Mouse (Mus musculus) layer of hippocampus, adult 8-10 months (tissue): Measurements from ENCODE around the gene Tmc8. TPM values are rescaled to one million over a fixed set of nuclear protein-coding genes. Genes with fewer than 3 reads are reported as not detected.
A peak's percentile ranks its signal among the peaks of the same experiment; 100 is the strongest.

Experiments
- DNase-seq, 2 experiments: peaks; one replicate each; pipeline ENCODE4 v3.0.0; 2022; ENCODE audit warnings: low spot score in 2 of 2
- total RNA-seq, 4 experiments: library from RNA; stranded (reverse); gene quantifications; 2 replicates each; pipeline ENCODE4 v1.2.4; 2022

Gene Tmc8
- 1 to 10 TPM in 2 of 4 experiments, under 1 TPM in 2; 0.52 to 1.5 (median 0.85) TPM for total RNA-seq

DNA sequence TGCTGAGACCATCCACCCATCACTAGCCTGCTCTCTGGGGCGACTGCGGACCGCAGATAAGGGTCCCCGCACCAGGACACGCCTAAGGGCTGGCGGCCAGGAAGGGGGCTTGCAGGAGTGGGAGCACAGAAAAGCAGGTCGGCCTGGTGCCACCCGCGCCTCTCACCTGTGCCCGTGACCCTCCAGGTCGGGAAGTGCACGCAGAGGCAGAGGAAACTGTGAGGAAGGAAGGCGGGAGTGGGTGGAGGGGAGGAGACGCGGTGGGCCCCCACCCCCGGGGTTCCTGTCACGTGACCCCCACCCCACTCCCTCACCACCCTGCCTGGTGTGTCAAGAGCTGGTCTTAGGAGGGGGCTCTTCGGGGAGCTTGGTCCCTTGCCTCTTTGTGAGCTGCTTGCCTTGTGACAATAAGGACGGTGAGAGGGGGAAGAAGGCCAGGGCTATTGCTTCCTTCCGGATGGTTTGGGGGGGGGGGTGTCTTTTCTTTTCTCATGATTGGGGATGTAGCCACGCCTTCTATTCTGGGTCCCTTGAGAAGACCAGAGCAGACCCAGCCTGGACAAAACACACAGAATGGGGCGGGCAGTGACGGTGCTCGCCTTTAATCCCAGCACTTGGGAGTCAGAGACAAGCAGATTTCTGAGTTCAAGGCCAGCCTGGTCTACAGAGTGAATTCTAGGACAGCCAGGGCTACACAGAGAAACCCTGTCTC lies at the start of gene Tmc8, which contains the start of gene Tmc6:
TSS of gene Tmc8 (plus strand) at position 84 of the 712 bp plus-strand sequence.
TSS of gene Tmc6 (minus strand) at position 206 of the 712 bp plus-strand sequence.
- DNase-seq, result no peak

DNA sequence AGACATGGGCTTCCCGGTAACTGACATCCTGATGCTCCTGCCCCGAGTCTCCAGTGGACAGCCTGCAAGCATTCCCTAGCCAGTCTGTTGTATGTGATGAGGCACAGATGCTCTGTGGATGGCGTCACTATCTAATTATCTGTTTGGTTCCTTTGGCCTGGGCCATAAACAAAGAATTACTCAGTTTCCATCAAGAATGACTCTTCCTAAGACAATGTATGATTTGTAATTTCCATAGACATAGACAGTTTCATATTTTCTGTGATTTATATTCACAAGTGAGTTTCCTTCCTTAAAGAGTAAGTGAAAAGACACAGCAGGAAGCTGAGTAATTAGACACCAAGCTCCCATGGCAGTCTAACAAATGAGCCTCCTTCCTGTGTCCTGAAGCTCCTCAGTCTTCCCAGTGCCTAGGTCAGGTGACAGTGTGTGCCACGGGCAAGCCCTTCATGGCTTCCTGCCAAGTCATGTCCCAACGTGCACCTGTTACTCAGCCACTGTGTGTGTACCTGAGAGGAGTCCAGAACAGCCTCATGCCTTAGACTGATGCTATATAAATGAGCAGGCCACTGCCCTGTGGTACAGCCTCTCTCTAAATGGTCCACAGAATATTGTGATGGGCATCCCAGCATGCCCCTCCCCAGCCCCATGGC lies 45.7 kb upstream of the Tmc8 start:
- DNase-seq, result no peak

DNA sequence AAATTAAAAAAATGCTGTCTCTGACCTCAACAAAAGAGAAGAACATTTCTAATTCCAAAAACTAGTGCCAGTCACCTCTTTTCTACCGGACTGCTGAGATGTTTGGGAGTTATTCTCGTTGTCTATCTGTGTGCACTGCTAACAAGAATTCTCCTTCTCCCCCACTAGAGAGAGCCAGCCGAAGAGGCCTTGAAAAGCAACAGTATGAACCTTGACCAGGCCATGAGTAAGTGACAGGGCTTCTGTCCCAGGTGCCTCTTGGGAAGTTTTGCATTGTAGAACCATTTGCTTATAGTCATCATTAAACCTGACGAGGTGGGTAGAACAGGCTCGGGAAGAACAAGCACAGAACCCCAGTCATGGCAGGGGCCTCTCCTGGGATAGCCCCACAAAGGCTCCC lies 43.8 kb upstream of the Tmc8 start:
- DNase-seq, result no peak

DNA sequence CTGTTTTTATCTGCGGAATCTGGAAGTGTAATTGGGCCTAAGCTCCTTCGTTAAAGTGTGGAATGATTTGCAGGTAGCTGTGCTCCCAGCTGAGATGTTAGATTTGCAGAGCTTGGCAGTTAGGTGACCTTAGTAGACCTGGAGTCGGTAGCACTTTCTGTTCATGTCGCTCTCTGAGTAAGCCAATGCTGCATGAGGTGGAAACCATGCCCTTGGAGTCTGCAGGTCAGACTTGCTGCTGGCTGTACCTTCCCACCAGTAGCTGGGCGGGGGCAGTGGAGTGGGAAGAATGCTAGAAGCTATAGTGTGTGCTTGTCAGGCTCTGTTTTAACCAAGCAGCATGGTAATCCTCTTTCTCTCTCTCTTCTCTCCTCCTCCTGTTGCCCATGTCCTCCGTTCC lies 40.7 kb upstream of the Tmc8 start:
- no peak for DNase-seq

DNA sequence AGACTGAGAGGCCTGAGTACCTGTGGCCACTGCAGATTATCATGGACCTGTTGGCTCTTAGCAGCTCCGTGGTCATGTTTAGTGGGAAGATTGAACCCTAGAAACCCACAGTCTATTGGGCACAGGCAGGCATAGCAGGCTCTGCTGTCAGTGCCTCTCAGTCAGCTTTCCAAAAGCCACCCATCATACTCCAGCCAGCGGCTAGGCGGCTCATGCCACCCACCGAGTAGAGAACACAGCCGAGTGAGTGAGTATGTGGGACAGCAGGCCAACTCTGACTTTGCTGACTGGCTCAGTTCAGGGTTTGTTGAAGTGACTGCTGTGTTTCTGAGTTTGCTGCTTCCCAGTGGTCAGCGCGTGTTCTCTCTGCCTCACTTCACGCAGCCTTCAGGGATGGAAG lies 39.6 kb upstream of the Tmc8 start:
- no peak for DNase-seq

DNA sequence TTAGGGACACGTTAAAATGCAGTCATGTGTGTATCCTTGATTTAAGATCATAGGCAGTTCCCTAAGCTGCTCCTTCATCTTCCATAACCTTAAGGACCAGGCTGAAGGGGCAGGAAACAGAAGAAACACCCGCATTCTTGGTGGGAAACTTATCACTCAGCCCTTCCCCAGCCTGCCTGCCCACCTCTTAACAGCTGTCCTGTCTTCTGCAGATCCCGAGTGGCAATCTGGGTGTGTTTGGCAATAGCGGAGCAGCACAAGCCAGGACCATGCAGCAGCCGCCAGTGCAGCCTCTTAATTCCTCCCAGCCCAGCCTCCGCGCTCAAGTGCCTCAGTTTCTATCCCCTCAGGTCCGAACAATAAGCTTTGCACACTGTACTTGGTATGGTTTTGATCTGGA lies 39.2 kb upstream of the Tmc8 start:
- DNase-seq, result no peak

DNA sequence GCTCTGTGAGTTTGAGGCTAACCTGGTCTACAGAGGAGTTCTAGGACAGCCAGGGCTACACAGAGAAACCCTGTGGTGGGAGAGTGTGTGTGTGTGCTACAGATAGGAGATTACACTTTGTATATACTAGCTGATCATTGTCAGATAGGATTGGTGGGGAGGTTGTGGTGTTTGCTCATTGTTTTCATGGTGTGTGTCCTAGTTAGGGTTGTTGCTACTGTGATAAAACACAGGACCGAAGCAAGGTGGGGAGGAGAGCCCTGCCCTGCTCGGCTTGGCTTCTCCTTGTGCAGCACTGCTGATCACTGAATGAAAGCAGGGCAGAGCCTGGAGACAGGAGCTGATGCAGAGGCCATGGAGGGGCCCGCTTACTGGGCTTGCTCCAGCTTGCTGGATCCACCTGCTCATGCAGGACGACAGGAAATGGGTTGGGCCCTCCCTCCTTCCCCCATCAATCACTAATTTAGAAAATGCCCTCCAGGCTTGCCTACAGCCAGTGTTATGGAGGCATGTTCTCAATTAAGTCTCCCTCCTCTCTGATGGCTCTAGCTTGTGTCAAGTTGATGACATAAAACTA lies 38.3 kb upstream of the Tmc8 start:
- DNase-seq, result no peak

DNA sequence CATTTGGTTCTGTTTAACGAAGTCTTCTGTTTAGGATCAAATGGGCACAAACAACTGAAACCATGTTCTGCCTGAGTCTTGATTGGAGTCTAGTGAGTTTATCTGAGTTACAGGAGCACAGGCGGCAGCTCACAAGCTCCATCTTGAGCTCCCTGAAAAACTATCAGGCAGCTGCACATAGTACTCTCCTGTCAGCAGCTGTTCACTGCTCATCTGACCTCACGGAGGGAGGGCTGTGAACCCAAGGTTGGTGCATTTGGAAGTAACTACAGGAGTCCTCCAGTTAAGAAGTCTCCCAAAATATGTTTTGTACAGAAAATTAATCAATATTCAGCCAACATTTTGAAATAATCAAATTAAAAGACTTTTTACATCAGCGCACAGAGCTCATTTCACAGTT lies 33.2 kb upstream of the Tmc8 start:
- no peak for DNase-seq

DNA sequence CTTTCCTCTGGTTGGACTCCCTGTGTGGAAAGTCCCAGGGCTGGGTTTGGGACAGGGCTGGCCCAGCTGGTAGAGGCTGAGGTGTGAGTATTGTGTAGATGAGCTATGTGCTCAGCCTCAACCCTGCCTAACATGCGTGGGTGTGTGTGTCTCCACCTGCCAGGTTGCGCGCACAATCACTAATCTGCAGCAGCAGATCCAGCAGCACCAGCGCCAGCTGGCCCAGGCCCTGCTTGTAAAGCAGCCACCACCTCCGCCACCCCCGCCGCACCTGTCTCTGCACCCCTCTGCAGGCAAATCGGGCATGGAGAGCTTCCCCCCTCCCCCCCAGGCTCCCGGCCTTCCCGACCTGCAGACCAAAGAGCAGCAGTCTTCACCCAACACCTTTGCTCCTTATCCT lies 32.5 kb upstream of the Tmc8 start:
- peak; percentile 86 to 89 for DNase-seq

DNA sequence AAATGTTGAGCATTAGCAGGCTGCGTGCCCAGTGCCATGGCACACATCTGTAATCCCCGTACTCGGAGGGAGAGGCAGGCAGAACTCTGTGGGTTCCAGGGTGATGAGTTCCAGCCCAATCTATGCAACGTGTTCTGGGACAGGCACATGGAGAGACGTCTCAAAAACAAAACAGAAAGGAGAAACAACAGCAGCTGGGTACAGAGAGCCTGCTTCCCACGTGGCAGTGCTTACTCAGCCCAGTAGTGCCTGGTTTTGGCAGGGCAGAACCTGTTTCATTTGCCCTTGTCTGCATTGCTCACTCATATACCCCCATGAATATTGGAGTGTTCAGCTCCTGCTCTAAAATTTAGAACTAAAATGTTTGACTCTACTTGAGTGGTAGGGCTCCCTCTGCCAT lies 30.3 kb upstream of the Tmc8 start:
- no peak for DNase-seq

DNA sequence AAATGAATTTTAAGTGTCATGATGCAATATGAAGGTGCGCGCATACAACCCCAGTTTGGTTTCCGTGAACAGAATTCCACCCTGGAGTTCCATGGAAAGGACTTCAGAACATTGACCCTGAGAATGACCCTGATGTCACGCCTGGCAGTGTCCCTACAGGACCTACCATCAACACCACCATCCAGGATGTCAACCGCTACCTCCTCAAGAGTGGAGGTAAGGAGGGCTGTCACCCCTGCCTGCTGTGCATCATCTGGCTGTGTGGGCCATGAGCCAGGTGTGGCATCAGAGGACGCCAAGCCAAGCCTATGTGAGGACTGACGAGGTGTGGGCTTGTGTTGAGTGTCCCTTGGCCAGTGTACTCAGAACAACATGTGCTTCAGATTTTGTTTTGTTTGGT lies 26.0 kb upstream of the Tmc8 start:
- no peak for DNase-seq

DNA sequence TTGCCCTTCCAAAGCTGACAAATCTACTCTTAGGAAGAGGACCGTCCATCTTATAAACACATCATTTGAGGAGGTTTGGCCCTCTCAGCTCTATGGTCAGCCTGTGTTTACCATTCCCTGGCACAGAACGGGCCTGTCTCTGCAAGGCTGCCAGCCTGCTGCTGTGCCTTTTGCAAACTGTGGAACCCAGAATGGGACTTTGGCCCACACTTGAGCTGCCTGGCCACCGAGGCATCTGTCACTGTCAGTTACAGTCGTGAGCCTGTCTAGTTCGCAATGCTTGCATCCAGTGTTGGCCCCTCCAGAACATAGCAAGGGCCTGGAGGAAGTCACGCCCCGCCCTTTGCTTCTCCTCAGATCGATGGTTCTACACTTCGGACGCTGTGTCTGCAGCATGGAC lies 22.6 kb upstream of the Tmc8 start:
- no peak for DNase-seq

DNA sequence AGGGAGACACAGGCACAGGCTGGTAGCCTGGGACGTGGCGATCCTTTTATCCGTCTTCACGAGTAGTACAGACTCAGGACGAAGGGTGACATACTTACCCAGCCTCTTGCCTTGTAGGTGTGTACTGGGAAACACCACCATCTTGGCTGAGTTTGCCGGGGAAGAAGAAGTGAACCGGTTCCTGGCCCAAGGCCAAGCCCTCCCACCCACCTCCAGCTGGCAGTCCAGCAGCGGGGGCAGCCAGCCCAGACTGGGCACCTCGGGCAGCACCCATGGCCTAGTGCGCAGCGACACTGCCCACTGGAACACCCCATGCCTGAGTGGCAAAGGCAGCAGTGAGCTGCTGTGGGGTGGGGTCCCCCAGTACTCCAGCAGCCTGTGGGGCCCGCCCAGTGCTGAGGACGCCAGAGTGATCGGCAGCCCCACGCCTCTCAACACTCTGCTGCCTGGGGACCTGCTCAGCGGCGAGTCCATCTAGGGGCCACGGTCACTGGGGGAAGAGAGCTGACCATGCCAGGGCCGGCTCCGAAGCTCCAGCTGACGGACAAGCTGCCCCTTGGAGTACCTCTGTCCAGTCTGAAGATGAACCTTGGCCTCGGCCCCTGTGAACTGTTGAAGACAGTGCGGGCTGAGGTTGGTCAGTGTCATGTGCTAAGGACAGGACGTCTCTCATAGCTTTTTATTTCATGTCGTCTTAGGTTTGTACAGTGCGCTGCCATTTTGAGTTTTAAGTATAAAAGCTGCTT lies 21.3 kb upstream of the Tmc8 start:
- no peak for DNase-seq

DNA sequence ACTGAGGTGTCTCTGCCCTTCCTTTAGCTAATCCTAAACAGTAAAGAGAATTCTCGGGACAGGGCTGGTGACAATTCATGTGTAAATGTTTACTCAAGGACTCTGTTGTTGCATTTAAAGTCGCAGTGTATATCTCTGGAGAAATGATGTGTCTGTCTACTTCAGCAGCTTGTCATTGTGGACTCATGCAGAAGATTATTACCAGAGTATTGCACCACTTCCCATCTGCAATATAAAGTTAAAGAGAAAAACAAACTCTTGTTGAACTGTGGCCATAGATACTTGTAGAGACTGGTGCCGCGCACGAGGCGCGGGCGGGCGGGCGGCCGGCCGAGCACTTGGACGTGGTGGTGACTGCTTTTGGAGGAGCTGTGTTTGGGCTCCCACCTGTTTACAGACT lies 20.1 kb upstream of the Tmc8 start:
- no peak for DNase-seq

DNA sequence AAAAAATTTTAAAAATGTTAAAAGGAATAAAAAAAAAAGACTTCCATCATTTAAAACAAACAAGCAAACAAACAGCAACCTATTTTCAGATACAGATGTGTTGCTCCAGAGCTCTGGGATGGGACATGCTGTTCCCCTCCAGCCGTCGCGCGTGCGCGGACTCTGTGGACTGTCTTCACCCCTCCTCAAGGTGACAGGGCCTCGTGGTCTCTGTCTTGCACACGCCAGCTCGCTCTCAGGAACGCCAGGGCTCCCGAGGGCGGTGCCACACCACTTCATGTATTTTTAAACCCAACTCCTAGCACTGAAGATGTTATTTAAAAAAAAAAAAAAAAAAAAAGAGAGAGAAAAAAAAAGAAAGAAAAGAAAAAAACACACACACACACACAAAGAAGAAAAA lies 19.6 kb upstream of the Tmc8 start:
- DNase-seq, result no peak

DNA sequence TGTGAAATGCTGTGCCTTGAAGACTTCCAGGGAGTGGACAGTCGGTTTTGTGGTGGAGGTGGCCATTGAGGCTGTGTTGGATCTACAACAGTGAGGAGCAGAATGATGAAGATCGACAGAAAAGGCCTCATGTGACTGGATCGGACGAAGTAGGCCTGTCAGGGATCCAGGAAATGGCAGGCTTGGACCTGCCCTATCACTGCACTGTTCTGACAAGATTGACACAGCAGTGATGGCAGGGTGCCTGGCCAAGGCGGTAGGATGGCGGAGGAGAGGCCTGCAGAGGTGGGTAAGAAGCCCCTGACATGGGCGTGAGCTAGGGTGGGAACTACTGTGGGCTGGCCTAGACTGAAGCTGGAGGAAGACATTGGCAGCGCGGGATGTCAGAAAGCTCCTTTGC lies 17.6 kb upstream of the Tmc8 start:
- no peak for DNase-seq

DNA sequence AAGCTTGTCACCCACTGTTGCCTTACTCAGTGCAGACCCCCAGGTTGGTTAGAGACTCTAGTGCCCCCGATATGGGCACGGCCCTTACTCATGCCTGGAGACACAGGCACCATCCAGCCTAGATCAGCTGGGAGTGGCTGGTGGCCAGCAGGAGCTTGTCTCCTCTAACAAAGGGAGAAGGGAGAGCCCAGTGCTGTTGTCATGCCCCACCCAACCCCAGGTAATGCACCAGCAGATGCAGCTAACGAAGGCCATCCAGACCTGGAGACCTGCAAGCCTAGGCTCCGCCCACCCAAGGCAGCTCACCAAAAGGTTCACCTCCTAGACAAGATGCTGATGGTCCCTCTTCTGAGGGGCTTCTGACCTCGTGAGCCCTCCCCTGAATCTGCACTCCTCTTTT lies 16.5 kb upstream of the Tmc8 start:
- no peak for DNase-seq

DNA sequence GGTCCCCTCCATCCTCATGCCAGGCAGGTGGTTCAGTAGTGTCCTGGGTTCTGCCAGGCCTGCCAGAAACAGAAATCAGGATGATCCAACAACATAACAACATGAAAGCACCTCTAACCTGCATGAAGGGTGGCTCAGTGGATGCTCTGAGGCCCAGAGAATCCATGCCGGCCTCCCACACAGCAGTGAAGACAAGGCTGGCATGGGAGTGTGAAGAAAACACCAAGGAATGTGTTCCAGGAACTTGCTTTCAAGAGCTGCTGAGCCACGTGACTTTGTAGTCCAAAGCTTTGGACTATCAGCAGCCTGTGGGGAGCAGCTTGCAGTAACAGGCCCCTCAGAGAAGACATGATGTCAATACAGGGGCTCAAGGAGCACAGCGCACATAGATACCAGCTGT lies 15.6 kb upstream of the Tmc8 start:
- no peak for DNase-seq

DNA sequence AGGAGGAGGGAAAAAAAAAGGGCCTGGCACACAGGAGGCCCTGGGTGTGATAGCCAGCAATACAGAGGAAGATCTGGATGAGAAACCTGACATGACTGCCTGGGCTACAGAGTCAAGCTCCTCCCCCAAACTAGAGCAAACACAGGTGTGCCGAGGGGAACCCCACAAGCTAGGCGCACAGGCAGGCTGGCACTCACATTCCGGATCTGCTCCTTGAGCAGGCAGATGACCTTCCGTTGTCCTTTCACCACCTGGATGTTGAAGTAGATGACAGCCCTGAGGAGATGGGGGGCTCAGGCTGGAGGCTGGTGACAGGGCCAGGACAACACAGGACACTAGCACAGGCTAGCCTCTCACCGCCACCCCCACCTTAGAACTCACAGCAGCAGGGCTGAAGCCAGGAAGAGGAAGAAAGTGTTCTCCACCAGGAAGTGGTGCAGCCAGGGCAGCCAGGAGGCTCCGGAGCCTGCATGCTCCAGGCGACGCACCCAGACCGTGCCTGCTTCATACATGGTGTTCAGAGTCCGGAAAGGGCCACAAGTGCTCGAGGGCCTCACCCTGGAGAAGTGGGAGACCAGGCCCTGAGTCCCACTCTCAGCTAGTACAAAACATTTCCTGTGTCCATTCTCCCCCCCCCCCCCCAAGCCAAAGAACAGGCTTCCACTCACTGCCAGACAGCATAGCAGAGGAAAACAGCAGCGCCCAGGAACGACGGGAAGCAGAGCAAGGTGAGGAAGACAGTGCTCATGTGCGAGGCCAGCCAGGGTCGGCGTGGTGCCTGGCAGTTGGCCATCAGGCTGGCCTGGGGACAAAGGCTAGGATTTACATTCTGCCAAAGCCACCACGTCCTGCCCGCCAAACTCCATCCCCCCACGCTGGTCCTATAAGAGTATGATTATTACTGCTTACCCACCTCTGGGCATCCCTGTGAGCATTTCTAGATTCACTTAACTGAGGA lies 12.9 kb upstream of the Tmc8 start:
- DNase-seq, result no peak

DNA sequence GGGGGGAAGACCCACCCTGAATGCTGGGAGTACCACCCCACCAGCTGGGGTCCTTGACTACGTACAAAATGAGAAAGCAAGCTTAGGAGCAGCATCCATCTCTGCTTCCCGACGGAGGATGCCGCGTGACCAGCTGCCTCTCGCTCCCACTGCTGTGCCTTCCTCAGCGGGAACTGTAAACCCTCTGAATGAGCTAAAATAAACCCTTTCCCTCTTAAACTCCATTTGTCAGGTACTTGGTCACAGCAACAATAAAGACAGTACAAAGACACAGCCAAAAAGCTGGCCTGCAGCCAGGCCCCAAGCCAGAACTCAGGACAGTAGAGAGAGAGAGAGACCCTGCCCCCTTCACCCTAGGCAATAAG lies 12.2 kb upstream of the Tmc8 start:
- DNase-seq, result no peak

DNA sequence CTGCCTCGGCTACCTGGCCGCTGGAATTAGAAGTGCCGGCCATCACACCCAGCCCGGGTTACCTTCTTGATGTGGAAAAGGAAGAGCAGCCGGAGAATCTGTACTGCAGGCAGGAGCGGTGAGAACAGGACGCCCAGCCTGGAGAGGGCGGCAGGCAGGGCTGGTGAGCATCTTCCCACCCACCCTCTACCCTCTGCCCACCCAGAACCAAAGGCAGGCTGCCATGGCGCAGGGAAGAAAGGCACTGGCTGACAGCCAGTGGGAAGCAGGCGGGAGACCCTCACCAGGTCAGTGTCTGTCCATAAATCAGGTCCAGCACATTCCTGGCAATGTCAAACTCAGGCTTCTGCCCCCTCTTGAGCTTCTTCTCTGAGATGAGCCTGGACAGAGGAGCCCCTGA lies 11.5 kb upstream of the Tmc8 start:
- DNase-seq, result no peak
